Mouse (Mus musculus): Measurements from ENCODE around the gene Ism2. TPM values are rescaled to one million over a fixed set of nuclear protein-coding genes. Genes with fewer than 3 reads are reported as not detected.
"Not testable (repeated sequence)": the region's sequence is repeated elsewhere in the genome, so short reads cannot be mapped to it uniquely, and the experiment has no call there.

The Ism2 gene
- polyA plus RNA-seq, 1 experiment: not detected

GRCm38 (mm10) chr12:87283706-87284105, 15.8 kb downstream of the Ism2 start:
- TF ChIP-seq CTCF (IDR thresholded peaks at IDR 0.05; ENCODE audit: control insufficient read depth, insufficient read depth, low read length) (no peak), POLR2A (IDR thresholded peaks at IDR 0.05; ENCODE audit: borderline replicate concordance, control insufficient read depth, low read depth, low read length) (no peak)
- WGBS: 83% methylated on average over 7 of the region's 7 CpGs
- no peak overlapping the region for H3K27ac ChIP-seq (ENCODE audit: control insufficient read depth, insufficient read depth, low read depth, low read length, poor library complexity)
- H3K4me3 ChIP-seq (replicated peaks; ENCODE audit: control insufficient read depth, low read depth, low read length): no peak overlapping the region
- peaks cover 1% of the 10 kb centered on the region; the same call in 1 of the 2 replicates for H3K4me1 ChIP-seq (ENCODE audit: control insufficient read depth, insufficient read depth, low read length)

GRCm38 (mm10) chr12:87282743-87283142, 16.8 kb downstream of the Ism2 start:
- Histone ChIP-seq H3K27ac (ENCODE audit: control insufficient read depth, insufficient read depth, low read depth, low read length, poor library complexity) (no peak overlapping the region), H3K4me1 (ENCODE audit: control insufficient read depth, insufficient read depth, low read length) (peaks cover 1% of the 10 kb centered on the region; the same call in 1 of the 2 replicates), H3K4me3 (replicated peaks; ENCODE audit: control insufficient read depth, low read depth, low read length) (no peak overlapping the region)
- 88% methylated on average over 4 of the region's 4 CpGs for WGBS
- TF ChIP-seq POLR2A (IDR thresholded peaks at IDR 0.05; ENCODE audit: borderline replicate concordance, control insufficient read depth, low read depth, low read length): no peak

GRCm38 (mm10) chr12:87281766-87282165, 17.7 kb downstream of the Ism2 start:
- Histone ChIP-seq H3K27ac (ENCODE audit: control insufficient read depth, insufficient read depth, low read depth, low read length, poor library complexity) (no peak overlapping the region), H3K4me1 (ENCODE audit: control insufficient read depth, insufficient read depth, low read length) (peaks cover 1% of the 10 kb centered on the region; the same call in 1 of the 2 replicates), H3K4me3 (replicated peaks; ENCODE audit: control insufficient read depth, low read depth, low read length) (no peak overlapping the region)
- 38% methylated on average over 1 of the region's 1 CpGs for WGBS
- TF ChIP-seq POLR2A (IDR thresholded peaks at IDR 0.05; ENCODE audit: borderline replicate concordance, control insufficient read depth, low read depth, low read length) (no peak), CTCF (IDR thresholded peaks at IDR 0.05; ENCODE audit: control insufficient read depth, insufficient read depth, low read length) (no peak)

GRCm38 (mm10) chr12:87279879-87280278, 19.6 kb downstream of the Ism2 start:
- TF ChIP-seq POLR2A (IDR thresholded peaks at IDR 0.05; ENCODE audit: borderline replicate concordance, control insufficient read depth, low read depth, low read length) (no peak), CTCF (IDR thresholded peaks at IDR 0.05; ENCODE audit: control insufficient read depth, insufficient read depth, low read length) (no peak)
- no peak overlapping the region; the same call in 1 of the 2 replicates for H3K27ac ChIP-seq (ENCODE audit: control insufficient read depth, insufficient read depth, low read depth, low read length, poor library complexity)
- peaks cover 1% of the 10 kb centered on the region; the same call in 1 of the 2 replicates for H3K4me1 ChIP-seq (ENCODE audit: control insufficient read depth, insufficient read depth, low read length)
- no peak overlapping the region for H3K4me3 ChIP-seq (replicated peaks; ENCODE audit: control insufficient read depth, low read depth, low read length)
- WGBS: 84% methylated on average over 14 of the region's 14 CpGs

- H3K4me3 ChIP-seq (replicated peaks; ENCODE audit: control insufficient read depth, low read depth, low read length): no peak overlapping the region
- TF ChIP-seq CTCF (IDR thresholded peaks at IDR 0.05; ENCODE audit: control insufficient read depth, insufficient read depth, low read length) (no peak), POLR2A (IDR thresholded peaks at IDR 0.05; ENCODE audit: borderline replicate concordance, control insufficient read depth, low read depth, low read length) (no peak)
- H3K4me1 ChIP-seq (ENCODE audit: control insufficient read depth, insufficient read depth, low read length): no peaks in the 10 kb centered on the region
- 82% methylated on average over 3 of the region's 3 CpGs for WGBS
- H3K27ac ChIP-seq (ENCODE audit: control insufficient read depth, insufficient read depth, low read depth, low read length, poor library complexity): no peak overlapping the region
These were observed 20.2 kb downstream of the Ism2 start for GRCm38 (mm10) chr12:87279350-87279749.

- no peaks in the 10 kb centered on the region for H3K4me1 ChIP-seq (ENCODE audit: control insufficient read depth, insufficient read depth, low read length)
- 9% methylated on average over 6 of the region's 6 CpGs for WGBS
These were observed 21.3 kb downstream of the Ism2 start for GRCm38 (mm10) chr12:87278118-87278730.

GRCm38 (mm10) chr12:87277251-87277650, 22.3 kb downstream of the Ism2 start:
- H3K4me1 ChIP-seq (ENCODE audit: control insufficient read depth, insufficient read depth, low read length); H3K4me3 ChIP-seq (replicated peaks; ENCODE audit: control insufficient read depth, low read depth, low read length); H3K27ac ChIP-seq (ENCODE audit: control insufficient read depth, insufficient read depth, low read depth, low read length, poor library complexity): not testable (repeated sequence)
- 73% methylated on average over 4 of the region's 4 CpGs for WGBS

More at GRCm38 (mm10) chr12:87278118-87278730, 21.3 kb downstream of the Ism2 start:
- H3K4me3 ChIP-seq (replicated peaks; ENCODE audit: control insufficient read depth, low read depth, low read length): no peak overlapping the region
- TF ChIP-seq CTCF (IDR thresholded peaks at IDR 0.05; ENCODE audit: control insufficient read depth, insufficient read depth, low read length) (no peak), POLR2A (IDR thresholded peaks at IDR 0.05; ENCODE audit: borderline replicate concordance, control insufficient read depth, low read depth, low read length) (no peak)
- no peak overlapping the region for H3K27ac ChIP-seq (ENCODE audit: control insufficient read depth, insufficient read depth, low read depth, low read length, poor library complexity)

GRCm38 (mm10) chr12:87274853-87275831, 24.4 kb downstream of the Ism2 start:
- 48% methylated on average over 9 of the region's 9 CpGs for WGBS
- Histone ChIP-seq H3K27ac (ENCODE audit: control insufficient read depth, insufficient read depth, low read depth, low read length, poor library complexity) (no peak overlapping the region), H3K4me1 (ENCODE audit: control insufficient read depth, insufficient read depth, low read length) (no peaks in the 10 kb centered on the region), H3K4me3 (replicated peaks; ENCODE audit: control insufficient read depth, low read depth, low read length) (no peak overlapping the region)
- TF ChIP-seq CTCF (IDR thresholded peaks at IDR 0.05; ENCODE audit: control insufficient read depth, insufficient read depth, low read length) (no peak), POLR2A (IDR thresholded peaks at IDR 0.05; ENCODE audit: borderline replicate concordance, control insufficient read depth, low read depth, low read length) (no peak)

Measured in bone marrow, adult 2 months (tissue).